ENCODE assay signal across 31 mouse cellular contexts in the genomic region with DNA sequence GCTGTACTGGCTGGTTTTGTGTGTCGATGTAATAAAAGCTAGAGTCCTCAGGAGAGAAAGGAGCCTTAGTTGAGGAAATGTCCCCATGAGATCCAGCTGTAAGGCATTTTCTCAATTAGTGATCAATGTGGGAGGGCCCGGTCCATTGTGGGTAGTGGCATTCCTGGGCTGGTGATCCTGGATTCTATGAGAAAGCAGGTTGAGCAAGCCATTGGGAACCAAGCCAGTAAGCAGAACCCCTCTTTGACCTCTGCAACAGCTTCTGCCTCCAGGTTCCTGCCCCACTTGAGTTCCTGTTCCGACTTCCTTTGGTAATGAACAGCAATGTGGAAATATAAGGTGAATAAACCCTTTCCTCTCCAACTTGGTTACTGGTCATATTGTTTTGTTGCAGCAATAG.
"Had no signal": no experiment of that assay in that cellular context is flagged by ENCODE, and none has a peak within 500 bp of the region (broad histone marks: within the 10 kb centered on the region; RNA-seq: fewer than 3 reads in every experiment).

No protein-coding gene starts in this region.

- H3K4me2 ChIP-seq: heart, embryonic 11.5 days; heart, embryonic 12.5 days; heart, embryonic 13.5 days; heart, embryonic 15.5 days; hindbrain, embryonic 12.5 days; hindbrain, embryonic 13.5 days; hindbrain, embryonic 14.5 days; hindbrain, embryonic 15.5 days; intestine, embryonic 15.5 days; kidney, embryonic 15.5 days had no signal

- DNase-seq: heart, postnatal 10 days; heart, postnatal 14 days; heart, postnatal 36 days; heart, postnatal 4 days; kidney, adult 11 months; kidney, adult 18-20 months; kidney, postnatal 10 days; kidney, postnatal 14 days; kidney, postnatal 25 days; kidney, postnatal 4 days; layer of hippocampus, adult 9-11 months; layer of hippocampus, postnatal 36 days had no signal

- H3K4me1 ChIP-seq: hindbrain, embryonic 12.5 days; hindbrain, embryonic 13.5 days; hindbrain, embryonic 15.5 days had no signal

- ATAC-seq: hindbrain, embryonic 16.5 days; hindbrain, postnatal 0 days; inflammation-experienced regulatory T-cells, adult 6 months; intestine, embryonic 15.5 days; intestine, embryonic 16.5 days; intestine, postnatal 0 days had no signal

- H3K4me3 ChIP-seq: heart, embryonic 10.5 days; heart, embryonic 12.5 days; heart, embryonic 13.5 days; heart, embryonic 15.5 days; hindbrain, embryonic 10.5 days; hindbrain, embryonic 12.5 days; hindbrain, embryonic 13.5 days; hindbrain, embryonic 15.5 days; intestine, embryonic 15.5 days; kidney, embryonic 15.5 days; layer of hippocampus, adult 2 months had no signal

- H3K27me3 ChIP-seq: heart, embryonic 12.5 days; heart, embryonic 13.5 days; heart, embryonic 15.5 days; hindbrain, embryonic 12.5 days; hindbrain, embryonic 13.5 days; hindbrain, embryonic 15.5 days; intestine, embryonic 15.5 days had no signal

- H3K36me3 ChIP-seq: heart, embryonic 10.5 days; heart, embryonic 12.5 days; heart, embryonic 13.5 days; heart, embryonic 15.5 days; hindbrain, embryonic 10.5 days; hindbrain, embryonic 12.5 days; hindbrain, embryonic 13.5 days; hindbrain, embryonic 15.5 days; intestine, embryonic 15.5 days; kidney, embryonic 15.5 days had no signal

- H3K9me3 ChIP-seq: heart, embryonic 10.5 days; heart, embryonic 13.5 days; heart, embryonic 15.5 days; hindbrain, embryonic 10.5 days; hindbrain, embryonic 12.5 days; hindbrain, embryonic 13.5 days; hindbrain, embryonic 15.5 days; intestine, embryonic 15.5 days; kidney, embryonic 15.5 days had no signal

- H3K27ac ChIP-seq: heart, embryonic 10.5 days; heart, embryonic 13.5 days; heart, embryonic 15.5 days; hindbrain, embryonic 10.5 days; hindbrain, embryonic 12.5 days; hindbrain, embryonic 13.5 days; hindbrain, embryonic 14.5 days; hindbrain, embryonic 15.5 days; hindbrain, postnatal 0 days; intestine, embryonic 15.5 days; kidney, embryonic 15.5 days; kidney, postnatal 0 days; layer of hippocampus, adult 2 months had no signal

- H3K9ac ChIP-seq: heart, embryonic 12.5 days; heart, embryonic 13.5 days; heart, embryonic 15.5 days; hindbrain, embryonic 12.5 days; hindbrain, embryonic 13.5 days; hindbrain, embryonic 14.5 days; hindbrain, embryonic 15.5 days; intestine, embryonic 15.5 days; kidney, embryonic 15.5 days had no signal
